Mouse (Mus musculus) neutrophil, adult 5-6 weeks (primary cell): ENCODE data around the gene Dhx16. TPM values are rescaled to one million over a fixed set of nuclear protein-coding genes. Genes with fewer than 3 reads are reported as not detected.
A peak's percentile ranks its signal among the peaks of the same experiment; 100 is the strongest.

Source experiments
- ATAC-seq: fragments of 151-379, 151-347 bp; 2 replicates; pipeline ENCODE4 v1.8.0; 2017; ENCODE audit warnings: mild to moderate bottlenecking, moderate TSS enrichment; ENCODE audit not compliant: insufficient number of reproducible peaks, poor library complexity, low FRiP score, severe bottlenecking; ENCODE audit errors: extremely low read depth
- total RNA-seq: library from RNA; stranded (forward); fragments of 200-1000 nt; gene quantifications from 2 replicates; pipeline ENCODE4 v1.2.3, GENCODE M21; 2017

The Dhx16 gene
- total RNA-seq, 1 experiment from 2014 or later, result 121 TPM

DNA sequence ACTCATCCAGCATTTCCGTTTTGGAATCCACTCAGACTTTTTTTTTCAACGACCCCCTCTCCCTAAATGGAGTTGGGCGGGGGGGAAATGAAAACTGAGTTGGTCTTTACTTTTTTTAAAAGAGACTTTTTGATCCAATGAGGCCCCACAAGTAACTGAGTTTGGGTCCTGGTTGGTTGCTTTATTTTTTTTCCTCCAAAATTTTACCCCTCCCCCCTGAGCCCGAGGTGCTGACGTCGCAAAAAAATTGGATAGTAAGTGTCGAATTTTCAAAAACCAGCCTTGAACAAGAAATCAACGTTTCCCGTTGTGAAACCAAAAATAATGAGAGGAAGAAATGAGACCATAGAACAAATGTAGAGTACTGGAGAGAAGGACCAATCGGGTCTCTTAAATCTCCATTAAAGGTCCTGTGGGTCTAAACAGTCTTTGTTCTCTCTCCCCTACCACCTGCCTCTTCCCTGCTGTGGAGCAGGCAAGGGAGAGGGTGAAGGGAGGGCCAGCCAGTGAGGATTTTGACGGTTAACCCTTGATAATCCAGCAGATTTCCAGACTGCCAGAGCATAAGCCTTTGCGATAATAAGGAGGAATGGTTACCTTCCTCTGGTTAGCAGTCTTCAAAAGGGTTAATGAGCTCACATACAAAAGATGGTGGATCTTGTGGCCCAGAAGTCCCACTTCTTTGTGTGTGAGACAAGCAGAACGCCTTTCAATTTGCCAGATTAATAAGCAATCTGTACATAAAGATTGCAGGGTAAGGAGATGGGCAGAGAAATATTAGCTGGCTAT, 38.0 kb downstream of the Dhx16 start:
- no peak for ATAC-seq

GRCm38 (mm10) chr17:35918276-35919059, 38.8 kb downstream of the Dhx16 start:
- no peak for ATAC-seq

DNA sequence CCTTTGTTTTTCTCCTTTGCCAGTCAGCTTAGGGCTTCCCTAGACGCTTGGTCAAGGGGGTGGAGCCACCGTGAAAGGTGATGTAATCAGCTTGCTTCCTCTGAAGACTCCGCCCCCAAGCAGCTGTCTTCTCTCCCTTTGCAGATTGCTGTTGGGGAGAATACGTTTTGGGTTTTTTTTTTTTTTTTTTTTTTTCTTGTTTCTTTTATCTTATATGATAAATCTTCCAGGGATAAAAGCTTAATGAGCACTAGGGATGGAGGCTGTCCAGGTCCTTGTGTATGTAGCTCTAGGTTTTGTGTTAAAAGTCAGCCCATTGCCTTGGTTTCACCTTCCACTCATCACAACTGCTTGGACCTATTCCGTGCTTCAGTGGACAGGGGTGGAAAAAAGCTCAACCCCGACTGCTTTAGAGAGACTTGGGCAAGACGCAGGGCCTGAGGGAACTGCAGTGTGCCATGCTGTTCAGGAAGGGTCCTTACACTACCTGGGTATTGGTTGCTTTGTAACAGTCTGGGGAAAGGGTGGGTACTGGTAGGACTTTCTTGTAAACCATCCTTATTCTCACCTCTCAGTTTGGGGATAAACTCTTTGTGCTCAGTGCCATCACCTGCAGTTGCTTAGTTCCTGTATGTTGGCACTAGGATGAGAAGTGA, 39.6 kb downstream of the Dhx16 start:
- peak; percentile 53 for ATAC-seq

DNA sequence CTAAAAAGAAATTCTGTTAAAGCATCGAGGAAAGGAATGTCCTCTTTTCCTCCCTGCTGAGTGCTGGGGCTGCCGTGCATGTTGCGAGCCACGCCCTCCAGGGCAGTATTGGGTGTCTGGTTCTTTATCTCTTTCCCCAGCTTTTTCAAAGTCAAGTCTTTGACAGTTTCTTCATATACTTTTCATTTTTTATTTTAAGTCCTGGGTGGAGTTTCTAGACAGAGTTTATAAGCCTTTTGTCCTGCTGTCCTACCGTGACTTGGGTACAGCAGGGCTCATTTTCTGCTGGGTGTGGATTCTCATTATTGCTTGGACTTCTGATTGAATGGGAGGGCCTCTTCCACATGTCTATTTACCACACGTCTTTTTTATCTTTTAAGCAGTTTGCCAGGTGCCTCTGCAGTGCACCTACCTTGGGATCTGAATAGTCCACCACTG, 40.3 kb downstream of the Dhx16 start:
- no peak for ATAC-seq

- ATAC-seq, result no peak
Observed at GRCm38 (mm10) chr17:35920384-35920783, 40.8 kb downstream of the Dhx16 start.

DNA sequence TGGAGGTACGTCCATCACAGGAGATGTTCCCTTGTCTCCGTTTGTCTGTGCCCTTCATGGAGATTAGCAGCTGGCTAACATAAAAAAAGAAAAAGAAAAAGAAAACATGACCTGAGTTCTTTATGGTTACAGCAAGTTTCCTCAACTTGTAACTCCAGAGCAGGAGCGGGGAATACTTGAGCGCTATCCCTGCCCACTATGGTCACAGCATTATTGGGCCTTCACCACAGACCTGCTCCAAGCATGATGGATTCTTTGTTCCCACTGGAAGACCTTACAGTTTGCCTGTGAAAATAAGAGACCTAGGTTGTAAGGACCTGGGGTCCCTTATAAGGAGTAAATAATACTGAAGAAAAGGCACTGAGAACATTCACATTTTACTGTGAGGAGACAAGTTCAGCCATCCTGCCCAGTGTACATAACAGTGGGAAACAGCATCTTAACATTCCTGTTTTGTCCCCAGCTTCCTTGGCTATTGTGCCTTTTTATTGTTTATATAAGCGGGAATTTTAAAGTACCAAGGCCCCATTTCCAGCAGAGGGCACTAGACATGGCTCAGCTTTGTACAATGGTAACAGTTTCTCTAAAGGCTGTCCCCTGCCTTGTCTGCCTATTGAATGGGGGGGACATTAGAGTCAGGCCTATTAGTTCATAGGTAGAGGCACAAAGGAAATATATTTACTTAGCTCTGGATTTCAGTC, 41.4 kb downstream of the Dhx16 start:
- no peak for ATAC-seq

DNA sequence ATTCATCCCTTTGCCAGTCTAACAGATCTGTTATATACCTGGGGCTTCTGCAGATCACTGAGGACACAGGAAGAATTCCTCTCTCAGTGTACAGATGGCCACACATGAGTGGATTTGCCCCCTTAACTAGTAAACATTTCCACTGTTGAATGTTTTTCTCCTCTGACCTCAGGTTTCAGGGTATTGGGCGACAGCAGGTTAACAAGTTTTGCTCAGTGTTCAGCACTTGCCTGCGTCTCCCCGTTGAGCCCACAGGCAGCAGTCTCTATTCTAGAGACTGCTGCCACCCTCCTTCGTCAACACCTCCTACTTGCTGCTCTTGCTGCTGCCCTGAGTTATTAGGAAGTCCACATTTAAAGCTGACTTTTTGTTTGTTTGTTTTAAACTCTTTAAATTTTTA, 42.1 kb downstream of the Dhx16 start:
- ATAC-seq, result no peak

DNA sequence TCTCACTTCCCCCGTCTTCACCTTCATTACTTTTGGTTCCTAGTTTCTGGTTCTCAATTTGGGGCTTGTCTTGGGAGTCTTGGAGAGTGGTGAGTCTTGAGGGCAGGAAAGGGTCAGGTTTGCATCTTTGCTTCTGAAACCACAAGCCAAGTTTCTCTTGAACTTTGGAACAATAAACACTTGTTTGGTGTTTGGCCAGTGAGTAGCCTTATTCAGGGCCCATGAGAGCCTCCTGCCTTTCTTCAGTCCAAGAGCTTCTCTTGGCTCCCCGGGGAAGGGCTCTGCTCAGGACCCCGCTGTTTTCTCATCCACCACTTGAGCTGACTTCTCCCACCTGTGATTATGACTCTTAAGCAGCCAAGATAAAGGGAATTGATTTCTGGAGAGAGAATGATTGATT, 42.9 kb downstream of the Dhx16 start:
- no peak for ATAC-seq

DNA sequence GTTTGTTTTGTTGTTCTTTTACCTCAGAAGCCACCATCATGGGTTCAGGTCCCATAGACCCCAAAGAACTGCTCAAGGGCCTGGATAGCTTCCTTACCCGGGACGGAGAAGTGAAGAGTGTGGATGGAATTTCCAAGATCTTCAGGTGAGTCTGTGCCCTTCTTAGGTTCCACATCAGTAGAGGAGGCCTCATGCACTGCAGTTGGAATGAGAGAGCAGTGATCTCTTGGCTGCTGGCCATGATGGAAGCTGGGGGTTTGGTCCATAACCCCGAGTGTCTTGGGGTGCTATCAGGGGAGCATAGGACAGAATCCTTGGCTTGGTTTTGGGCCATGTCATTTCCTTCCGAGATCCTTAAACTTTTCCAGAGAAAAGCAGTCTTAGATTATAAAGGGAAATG, 43.7 kb downstream of the Dhx16 start:
- no peak for ATAC-seq

GRCm38 (mm10) chr17:35927471-35927870, 47.9 kb downstream of the Dhx16 start:
- no peak for ATAC-seq

- no peak for ATAC-seq
Observed at GRCm38 (mm10) chr17:35929534-35929933, 49.9 kb downstream of the Dhx16 start.

DNA sequence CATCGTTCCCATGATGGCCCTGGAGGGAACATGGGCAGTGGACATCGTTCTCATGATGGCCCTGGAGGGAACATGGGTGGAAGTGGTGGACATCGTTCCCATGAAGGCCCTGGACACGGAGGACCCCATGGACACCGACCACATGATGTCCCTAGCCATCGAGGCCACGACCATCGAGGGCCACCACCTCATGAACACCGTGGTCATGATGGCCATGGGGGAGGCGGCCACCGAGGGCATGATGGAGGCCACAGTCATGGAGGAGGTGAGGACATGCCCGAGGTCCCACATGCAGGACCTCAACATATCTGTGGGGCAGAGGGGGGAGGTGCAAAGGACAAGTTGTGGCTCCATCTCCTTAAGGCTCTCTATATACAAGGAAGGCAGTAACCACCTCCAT, 51.0 kb downstream of the Dhx16 start:
- no peak for ATAC-seq

GRCm38 (mm10) chr17:35932608-35933007, 53.0 kb downstream of the Dhx16 start:
- no peak for ATAC-seq

- peak; percentile 49 for ATAC-seq
Observed at GRCm38 (mm10) chr17:35935763-35936162, 56.1 kb downstream of the Dhx16 start.

GRCm38 (mm10) chr17:35937700-35938348, 58.2 kb downstream of the Dhx16 start:
- ATAC-seq, result peak; percentile 85

- ATAC-seq, result no peak
Observed at GRCm38 (mm10) chr17:35939108-35939507, 59.5 kb downstream of the Dhx16 start.

- no peak for ATAC-seq
Observed at GRCm38 (mm10) chr17:35939941-35940340, 60.3 kb downstream of the Dhx16 start.
